Mouse (Mus musculus) right cerebral cortex, adult 18-20 months (tissue): ENCODE measurements around the gene Bbof1.

Experiments
- DNase-seq: peaks from one replicate; pipeline ENCODE4 v3.0.0; 2022; ENCODE audit warnings: mixed read lengths

The Bbof1 gene

DNA sequence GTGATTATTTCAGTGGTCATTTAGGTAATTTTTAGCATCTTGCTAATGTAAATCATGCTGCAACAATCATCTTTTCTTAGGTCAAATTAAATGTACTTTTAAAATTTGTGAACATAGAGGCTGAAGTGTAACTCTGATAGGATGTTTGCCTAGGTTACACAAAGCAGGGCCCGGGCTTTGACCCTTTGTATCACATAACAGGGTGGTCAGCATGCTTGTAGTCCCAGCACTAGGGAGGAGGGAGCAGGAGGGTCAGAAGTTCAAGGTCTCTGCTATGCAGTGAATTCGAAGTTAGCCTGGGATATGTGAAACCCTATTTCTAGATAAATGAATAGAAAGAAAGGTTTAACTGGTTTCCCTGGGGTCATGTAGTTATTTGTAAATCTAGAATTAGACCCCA is 72.4 kb downstream of the Bbof1 start:
- DNase-seq = no peak

DNA sequence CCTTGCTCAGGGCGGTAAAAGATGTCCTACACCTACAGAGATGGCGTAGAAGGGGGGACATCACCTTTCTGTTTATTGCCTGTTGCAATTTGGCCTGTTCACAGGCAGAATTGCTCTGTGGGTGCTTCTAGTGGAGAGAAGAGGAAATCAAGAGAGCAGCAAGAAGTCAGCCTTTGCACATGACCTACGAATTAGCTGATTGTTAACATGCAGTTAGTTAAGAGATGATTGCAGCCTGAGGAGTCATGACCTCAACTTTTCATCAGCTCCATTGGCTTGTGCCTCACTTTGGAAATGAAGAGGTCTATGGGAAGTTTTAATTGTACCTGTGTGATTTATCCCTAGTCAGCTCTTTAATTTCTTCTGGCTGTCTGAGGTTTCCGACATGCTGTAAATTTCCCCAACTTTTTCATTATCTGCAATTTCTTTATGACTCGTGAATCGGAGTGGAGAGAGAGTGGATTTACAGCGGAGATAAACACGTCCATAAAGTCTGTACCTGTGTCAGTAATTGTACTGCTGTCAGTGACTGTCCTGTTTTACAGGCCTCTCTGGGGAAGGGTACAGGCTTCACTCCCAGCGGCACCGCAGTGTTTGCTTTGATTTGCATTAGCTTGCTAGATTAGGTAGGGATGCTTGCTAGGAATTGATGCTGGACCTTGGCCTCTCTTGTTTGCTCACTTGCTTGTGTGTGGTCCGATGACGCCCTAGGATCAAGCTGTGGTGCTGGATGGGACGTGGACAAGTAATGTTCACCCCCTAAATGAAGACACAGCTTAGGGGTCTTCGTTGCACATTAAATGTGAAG is 74.1 kb downstream of the Bbof1 start:
- DNase-seq = no peak

DNA sequence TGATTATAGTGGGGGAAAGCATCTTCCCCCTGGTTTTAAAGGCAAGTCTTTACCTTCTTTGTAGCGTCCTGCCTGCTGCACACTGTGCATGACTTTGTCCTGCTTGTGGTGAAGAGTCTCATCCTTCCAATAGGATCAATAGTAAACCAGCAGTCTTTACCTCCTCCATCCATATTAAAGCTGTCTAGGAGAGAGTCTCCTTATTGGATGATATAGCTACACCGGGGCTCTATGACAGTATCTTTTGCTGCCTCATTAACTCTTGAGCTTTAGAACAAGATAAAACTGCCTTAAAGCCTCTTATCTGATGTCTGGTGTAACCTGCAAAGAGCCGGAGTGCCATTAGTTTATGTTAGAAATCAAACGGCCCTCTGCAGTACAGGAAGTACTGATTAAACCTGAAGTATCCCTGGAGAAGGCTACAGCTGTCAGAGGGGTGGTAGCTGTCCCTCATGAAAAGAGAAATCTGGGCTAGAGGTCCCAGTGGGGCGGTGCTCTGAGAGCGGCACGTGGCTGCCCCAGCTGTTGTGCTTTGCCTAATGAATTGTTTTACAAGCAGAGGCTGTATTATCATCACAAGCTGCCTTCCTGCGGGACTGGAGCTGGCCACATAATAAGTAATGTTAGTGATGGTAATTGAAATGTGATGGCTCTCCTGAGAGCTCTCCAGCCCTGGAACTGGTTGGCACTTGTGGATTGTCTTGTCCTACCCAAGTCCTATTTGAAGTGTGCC is 78.6 kb downstream of the Bbof1 start:
- no peak for DNase-seq
